Mouse (Mus musculus) hindlimb bud, embryonic 11.5 days (tissue): ENCODE measurements at regions not wholly inside any gene's neighbourhood (a gene's known extent, or its start where the extent isn't known, plus 50 kb on each side); places are given as distances from the start of the nearest gene placed in this dataset.

Experiments
- DNase-seq: peaks from one replicate; pipeline ENCODE4 v3.0.0-alpha.2; 2012; ENCODE audit warnings: low read depth, low spot score; ENCODE audit errors: extremely low spot score

DNA sequence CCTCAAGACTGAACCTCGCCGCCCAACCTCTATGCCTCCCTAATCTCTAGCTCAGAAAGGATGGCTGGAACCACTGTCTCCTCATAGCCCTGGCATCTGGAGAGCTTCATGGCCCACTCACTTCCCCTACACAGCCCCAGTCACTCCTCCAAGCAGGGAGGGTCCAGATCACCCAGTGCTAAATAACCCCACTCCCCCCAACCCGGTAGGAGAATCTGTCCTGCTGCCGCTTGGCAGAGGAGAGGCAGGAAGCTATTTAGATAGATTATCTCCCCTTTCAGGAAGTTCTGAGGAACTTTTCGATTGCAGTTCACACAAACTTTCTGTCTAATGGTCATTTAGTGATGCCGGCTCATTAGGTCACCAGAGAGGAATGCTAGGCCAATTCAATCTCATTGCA lies 196.9 kb downstream of the Sox9 start:
- no peak for DNase-seq

DNA sequence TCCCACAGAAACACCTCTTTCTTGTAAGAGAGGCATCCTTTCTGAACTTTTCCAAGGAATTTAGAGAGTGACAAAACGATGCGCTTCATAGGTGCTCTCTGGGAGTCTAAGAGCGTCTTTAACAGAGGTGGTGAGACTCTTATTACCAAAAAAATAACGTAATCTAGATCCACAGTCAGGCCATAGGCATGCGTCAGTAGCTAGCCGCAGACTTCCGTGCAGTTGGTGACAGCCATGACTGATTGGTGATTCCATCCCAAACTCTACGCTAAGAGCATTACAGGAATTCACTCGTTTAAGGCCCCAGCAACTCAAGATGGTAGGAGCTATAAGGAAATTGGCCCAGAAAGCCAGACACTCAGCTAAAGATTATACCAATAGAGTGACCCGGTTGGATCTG lies 197.4 kb downstream of the Sox9 start:
- no peak for DNase-seq

DNA sequence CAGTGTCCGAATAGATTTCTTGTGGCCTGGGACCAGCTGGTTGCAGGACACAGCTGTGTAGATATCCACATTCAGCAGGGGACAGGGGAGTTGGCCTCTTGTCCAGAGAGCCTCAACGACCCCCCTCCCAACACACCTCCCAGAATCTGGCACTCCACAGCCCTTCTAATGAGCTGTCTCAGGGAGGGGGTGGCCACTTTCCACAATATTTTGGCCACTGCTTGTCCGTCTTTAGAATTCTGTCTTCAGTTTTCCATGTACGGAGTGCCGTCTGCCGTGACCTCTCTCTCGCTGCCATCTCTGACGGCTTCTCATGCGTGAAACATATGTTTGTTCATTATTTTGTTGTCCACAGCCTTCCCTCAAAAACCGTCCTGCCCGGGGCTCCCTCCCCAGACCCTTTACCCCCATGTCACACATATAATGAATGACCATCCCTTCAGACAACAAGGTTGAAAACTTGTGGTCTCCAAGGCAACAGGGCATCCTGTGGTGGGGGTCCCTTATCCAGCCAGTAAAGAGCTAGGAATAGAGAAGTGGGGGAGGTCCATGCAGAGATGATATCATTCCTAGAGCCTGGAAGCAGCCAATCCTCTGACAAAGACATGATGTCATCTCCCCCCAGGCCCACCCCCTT lies 200.3 kb downstream of the Sox9 start:
- no peak for DNase-seq

DNA sequence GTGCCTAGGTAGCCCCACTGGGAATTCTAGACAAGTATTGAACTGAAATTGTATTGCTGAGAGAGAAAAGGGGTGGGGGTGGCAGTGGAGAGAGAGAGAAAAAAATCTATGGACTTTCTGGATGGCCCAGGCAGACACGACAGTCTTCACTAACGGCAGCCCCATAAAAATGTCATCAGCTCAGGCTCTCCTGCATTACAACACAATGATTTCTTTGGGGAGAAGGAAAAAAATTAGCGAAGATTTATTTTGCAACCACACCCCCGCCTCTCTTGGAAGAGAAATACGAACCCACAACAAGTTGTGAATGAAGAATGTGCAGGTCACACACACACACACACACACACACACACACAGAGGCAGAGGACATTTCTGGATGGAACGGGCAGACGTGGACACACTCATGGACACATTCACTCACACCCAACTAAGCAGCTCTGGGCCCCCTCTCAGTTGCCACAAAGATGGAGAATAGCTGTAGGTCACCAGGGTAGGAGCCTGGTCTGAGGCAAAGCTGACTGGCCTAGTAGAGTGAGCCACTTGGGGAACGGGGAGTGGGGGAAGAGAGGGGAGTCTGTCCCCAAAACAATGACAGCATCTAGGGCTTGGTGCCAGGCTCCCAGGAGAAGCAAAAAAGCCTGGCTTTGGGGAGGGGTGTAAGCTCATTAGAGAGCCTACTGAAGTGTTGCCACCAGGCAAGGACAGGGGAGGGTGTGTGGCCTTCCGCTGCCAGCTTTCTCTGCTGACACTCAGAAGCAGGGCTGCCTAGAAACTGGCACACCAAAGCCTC lies 201.0 kb downstream of the Sox9 start:
- DNase-seq: no peak

DNA sequence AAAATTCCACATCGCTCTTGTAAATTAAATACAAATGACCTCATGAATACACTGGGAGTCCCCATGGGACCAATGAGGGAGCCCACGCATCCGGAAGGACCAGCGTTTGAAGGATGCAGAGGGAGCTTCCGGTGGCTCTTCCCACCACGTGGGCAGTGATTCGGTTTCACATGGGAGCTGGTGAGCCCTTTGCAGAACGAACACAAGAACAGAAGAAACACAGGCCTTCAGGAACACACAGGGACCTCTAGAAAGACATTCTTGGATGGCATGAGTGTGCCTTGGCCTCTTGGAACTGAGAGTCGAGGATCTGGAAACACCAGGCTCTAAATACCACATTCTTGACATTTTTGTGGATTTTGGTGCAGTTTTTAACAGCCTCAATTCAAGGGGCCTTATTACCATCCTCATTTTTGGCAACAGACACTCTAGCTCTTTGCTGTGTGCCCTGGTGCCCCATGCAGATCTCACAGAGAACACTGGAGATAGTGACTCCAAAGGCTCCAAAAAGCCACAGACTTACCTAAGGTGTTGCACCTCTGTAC lies 204.1 kb downstream of the Sox9 start:
- no peak for DNase-seq

DNA sequence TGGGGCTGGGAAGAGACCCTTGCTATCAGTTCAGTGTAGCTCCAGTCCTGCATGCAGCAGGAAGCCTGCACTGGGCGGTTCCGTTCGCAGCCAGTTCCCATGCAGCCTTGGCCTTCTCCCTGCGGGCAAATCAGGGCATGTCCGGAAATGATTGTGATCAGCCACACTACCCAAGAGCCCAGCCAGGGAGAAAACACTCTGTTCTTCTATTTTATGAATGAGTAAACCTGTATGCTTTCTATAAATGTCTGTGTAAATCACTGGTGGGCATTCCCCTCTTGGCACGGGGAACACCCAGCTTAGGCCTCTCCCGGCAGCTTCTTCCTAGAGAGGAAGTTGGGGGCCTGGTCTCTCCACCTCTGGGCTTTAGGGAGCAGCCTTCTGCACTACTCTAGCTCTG lies 205.8 kb downstream of the Sox9 start:
- no peak for DNase-seq

DNA sequence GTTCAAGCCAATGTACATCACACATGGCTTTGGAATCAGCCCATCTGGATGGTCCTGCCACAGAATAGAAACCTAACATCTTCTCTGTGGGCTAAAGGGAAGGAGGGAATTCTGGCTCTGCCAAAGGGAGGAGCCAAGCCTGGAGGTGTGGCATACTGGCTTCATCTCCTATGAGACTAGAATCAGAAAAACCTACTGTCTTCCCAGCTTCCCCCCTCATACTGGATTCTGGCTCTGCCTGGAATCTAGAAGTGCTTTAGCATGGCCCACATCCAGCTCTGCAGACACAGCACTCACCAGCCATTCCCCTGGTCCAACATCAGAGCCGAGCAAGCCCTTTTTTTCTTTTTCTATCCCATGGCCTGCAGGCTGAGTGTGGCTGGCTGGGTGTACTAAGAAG lies 206.9 kb downstream of the Sox9 start:
- DNase-seq: no peak

DNA sequence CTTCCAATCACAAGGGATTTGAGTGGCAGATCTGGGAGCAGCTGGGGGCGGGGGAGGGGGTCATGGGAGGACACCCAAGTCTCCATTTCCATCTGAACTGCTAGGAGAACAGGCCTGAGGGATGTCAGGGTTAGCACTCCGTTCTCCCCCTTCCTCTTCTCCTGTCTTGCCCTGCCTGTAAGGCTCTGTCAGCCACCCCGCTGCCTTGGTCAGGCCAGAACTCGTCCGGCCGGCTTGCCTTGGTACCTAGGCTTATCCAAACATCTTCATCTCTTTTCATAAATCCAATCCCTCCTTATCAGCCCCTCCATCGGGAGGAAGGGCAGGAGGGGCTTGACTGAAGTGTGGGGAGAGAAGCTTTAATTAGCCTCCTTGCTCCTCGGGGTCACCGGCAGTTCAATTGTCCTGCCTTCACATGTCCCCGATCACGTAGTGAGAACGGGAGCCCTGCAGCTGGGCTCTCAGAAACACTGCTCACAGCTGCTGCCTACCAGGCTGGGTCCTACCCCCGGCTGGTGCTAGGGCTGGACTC lies 208.0 kb downstream of the Sox9 start:
- no peak for DNase-seq

DNA sequence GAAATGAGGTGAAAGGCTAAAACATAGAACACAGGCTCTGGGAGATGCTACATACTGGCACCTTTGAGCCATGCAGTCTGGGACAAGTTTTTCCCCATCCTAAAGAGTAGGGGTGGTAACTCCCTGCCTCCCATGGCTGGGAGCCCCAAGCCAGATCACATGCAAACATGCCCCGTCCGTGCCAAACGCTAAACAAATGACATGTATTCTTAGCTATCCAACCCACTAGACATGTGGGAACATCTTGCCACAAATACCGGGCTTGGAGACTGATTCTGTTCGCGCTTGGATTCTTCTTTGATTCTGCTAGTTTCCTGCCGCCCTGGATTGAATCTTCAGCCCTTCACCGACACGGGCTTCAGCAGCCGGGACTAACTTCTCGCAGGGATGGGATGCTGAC lies 208.7 kb downstream of the Sox9 start:
- DNase-seq: no peak

DNA sequence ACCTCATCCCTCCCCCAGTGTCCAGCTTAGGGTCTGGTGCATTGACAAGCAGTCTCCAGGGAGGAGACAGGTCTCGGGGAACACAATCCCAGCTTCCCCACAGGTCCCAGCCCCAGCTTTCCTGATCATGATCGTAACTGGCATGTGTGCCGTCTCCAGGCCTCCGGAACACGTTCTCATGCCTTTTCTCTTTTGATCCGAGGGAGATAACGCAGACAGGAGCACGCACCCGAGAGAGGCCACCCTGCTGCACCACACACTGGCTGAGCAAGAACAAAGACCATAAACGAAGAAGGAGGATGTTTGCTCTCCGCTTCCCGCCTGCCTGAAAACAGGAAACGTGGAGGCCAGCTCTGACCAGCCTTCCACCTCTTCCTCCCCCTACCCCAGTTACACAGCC lies 209.8 kb downstream of the Sox9 start:
- no peak for DNase-seq

DNA sequence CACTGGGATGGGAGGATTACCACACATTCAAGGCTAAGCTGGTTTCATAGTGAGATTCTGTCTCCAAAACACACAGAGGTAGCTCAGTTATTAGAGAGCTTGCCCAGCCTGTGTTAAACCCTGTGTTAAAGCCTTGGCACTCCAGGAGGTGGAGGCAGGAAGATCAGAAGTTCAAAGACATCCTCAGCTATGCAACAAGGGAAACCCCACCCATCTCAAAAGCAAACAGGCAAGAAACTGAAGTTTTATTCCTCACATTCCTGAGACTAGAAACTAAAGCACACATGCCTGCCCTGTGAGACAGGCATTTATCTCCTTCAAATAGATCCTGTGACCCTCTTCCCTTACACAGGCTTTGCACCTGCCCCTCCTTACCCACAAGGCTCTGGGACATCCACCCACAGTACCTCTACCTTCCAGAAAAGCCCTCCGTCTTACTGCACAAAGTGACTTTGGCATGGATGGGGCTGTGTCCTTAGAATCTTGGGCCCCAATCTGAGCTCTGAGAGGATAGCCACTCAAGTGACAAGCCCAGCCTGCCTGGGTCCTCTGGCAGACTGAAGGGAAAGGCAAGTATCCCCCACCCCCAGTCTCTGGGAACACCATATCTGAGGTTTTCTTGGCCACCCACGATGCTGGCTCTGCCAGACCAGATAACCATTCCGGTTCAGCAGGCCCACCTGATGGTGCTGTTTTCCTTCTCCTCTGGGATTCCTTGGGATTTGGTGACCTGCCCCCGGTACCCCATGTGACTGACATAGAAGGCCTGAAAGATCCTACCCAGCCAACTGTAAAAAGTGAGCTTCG lies 217.0 kb downstream of the Sox9 start:
- no peak for DNase-seq

DNA sequence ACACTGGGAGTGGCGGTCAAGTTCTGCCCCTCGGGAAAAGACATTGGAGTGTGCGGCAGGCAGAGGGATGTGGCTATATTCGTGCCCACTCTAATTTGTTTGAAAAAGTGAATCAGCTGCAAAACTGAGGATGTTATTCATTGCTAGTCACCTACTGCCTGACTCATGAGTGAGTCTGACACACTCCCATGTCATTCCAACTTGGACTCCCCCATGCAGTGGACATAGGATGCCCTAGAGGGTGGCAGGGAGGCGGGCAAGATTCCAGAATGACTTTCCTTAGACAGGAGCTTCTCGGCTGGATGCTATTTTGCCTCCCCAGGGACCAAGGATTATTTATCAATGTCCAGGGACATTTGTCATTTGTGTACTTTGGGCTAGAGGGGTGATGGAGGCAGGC lies 219.0 kb downstream of the Sox9 start:
- DNase-seq: no peak

DNA sequence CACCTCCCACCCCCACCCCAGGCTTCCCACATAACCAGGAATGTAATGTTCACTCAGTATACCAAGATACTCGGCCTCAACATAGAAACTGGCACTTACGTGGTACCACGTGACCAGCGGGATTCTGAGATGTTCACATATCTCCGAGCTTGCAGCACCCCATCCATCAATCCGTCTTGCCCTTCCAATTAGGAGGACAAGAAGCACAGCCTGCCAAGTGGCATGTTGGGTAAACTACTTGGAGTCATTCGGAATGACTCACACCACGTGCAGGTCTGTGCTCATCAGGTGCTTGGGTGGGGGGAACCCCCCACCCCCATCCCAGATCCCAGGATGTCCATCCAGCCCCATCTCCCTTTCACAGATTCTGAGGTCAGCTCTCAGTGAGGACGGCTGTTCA lies 223.9 kb downstream of the Sox9 start:
- DNase-seq: no peak

DNA sequence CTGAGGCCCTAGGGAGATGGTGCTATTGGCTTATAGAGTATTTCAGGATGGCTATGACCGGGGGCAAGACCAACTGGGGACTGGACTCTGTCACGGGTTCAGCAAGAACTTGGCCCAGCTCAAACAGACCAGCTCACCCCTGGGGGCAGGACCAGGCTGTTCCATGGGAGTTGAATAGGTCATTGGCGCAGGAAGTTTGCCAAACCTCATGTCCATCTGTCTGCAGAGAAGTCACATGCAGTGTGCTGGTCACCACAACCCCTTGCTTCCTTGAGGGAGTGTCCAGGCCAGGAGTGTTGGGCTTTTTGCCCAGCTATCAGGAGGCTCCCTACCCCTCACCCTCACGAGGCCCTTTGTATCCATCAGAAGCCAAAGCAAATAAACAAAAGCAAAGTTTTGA lies 226.5 kb downstream of the Sox9 start:
- no peak for DNase-seq

DNA sequence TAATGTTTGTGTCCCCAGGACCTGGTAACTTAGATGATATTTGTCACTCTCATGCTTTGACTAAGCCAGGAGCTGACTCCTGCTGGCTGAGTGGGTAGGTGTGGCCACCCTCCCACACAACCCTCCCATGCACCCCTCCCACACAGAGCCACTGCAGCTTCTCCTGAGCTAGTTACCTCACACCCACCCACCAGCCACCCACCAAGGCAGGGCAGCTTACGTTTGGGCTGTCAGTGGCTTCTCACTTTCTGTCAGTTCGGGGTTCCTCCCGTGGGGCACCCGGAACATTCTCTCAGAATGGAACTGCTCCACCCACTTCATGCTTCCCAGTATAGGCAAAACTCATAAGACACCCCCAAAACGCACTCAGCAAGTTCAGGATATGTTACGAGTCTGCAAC lies 227.4 kb downstream of the Sox9 start:
- no peak for DNase-seq

DNA sequence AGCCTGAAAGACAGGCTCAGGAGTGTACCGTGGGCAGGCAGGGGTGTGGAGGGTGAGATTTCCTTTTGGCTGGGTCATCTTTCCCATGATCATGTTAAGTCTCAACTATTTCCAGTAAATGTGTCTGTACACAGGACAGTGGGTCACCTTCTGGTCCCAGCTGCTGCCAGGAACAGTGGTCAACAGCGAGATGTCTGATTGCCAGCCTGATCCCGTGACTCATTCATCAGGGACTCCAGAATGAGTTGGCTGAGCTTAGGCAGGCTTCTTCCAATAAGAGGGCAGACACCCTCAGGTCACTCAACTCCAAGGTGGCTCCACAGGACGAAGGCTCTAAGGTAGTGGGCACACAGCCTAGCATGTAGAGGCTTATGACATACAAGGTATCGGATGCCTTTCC lies 228.9 kb downstream of the Sox9 start:
- DNase-seq: no peak

DNA sequence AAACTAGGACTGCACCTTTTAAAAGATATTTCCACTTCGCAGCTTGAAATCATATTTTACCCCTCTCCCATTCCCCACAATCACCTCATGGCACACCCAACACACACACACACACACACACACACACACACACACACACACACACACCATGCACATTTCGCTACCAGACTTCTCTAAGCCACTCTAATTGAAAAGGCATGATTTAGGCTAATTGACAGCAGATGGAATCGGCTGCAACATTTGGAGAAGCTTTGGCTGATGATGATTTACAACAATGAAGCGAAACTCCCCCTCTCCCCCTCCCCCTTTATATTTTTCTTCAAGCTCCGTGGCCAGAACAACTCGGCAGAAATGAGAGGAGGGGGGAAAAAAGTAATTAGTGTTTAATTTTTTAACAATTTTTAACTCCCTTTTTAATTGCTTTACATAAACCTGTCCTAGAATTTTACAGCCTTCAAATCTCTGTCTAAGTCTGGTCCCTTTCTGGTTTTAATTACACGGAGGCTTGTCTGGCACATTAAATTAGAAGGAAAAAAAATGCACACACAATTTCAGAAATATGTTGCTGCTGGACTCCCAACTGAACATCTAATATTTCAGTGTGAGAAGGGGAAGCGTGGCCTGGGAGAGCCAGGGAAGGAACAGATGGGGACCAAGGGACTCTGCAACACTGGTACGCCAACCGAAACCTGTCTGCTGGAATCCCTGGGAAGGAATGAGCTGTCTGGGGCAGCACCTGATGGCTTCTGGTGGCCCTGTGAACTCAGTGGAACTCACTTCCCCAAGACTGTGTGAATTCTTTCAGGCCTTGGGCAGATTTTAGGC lies 232.4 kb downstream of the Sox9 start:
- peak; percentile 95 for DNase-seq

DNA sequence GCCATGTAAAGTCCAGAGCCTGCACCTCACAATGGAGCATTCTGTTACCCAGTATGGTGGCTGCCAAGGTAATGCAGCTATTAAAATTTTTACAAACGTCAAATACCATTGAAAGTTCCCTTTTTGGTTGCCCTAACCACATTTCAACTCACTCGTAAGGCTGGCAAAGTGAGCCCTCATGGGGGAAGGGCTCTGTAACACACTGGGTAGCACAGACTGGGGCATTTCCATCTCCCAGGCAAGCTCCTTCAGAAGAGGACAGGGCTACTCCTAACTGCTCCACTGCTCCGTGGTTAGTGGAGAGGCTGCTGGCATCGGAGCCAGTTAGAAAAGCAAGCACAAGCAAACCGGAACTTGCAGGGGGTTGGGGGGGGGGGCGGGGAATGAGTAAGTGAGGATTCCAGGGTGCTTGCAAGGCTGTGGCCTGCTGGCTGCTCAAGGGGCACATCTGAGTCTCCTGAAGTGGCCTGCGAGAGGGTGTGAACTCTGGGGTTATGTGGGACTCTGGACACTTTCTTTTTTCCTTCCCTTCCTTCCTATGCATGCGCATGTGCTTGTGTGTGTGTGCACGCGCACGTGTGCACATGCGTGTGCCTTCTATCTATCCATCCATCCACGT lies 233.8 kb downstream of the Sox9 start:
- no peak for DNase-seq

DNA sequence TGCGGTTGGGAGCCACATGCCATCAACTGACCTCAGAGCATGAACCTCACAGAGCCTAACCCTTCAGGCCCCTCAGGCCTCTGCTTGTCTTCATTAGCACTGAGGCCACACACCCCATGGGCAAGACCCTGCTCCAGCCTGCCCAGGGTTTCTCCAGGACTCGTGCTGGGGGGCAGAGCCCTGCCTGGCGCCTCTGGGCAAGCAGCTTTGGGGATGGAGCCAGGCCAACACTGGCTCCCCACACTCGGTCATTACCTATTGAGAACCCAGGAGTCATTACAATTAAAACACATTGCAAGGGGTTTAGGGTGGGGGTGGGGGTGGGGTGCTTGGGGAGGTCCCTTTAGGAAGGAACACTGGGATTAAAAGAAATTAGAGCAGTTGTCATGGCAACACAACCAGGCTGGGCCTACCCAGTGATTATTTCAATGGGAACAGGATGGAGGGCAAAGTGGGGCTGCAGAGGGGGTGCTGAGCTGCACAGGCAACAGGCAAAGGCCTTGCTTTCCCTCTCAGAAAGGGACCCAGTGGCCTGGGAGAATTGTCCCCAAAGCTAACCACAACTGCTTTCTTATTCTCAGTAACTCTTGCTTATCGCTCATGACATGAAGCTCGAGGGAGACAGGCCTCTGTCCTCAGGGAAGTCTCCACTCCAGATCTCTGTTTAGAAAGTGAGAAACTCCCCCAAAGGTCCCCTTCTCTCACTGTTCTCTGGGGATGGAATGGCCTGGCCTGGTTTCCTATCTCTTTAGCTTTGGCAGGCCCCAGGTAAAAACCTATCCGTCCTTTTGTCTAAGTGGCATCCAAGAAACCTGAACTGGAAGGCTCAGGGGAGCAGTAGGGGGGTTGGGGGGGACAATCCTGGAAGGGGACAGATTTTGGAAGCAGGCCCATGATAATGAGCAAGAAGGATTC lies 235.0 kb downstream of the Sox9 start:
- no peak for DNase-seq
